Mouse (Mus musculus): ENCODE measurements at regions not wholly inside any gene's neighbourhood (a gene's known extent, or its start where the extent isn't known, plus 50 kb on each side); places are given as distances from the start of the nearest gene placed in this dataset.

GRCm38 (mm10) chr2:48001800-48002507, 812.0 kb upstream of the Acvr2a start:
- DNase-seq (ENCODE audit: low spot score) (peak; percentile 89), ATAC-seq (peak; percentile 94)
- Histone ChIP-seq H3K4me2 (ENCODE audit: low read length) (no peak overlapping the region), H3K9ac (ENCODE audit: low read length) (no peak overlapping the region), H3K36me3 (ENCODE audit: control insufficient read depth, insufficient read depth, low read length) (no peaks in the 10 kb centered on the region), H3K27ac (ENCODE audit: low read depth, low read length) (no peak overlapping the region), H3K4me3 (ENCODE audit: low read depth, low read length) (no peak overlapping the region), H3K27me3 (replicated peaks; ENCODE audit: control insufficient read depth, insufficient read depth, low read length) (no peaks in the 10 kb centered on the region), H3K4me1 (ENCODE audit: control insufficient read depth, insufficient read depth, low read length) (no peaks in the 10 kb centered on the region), H3K9me3 (replicated peaks; ENCODE audit: control insufficient read depth, low read length) (no peaks in the 10 kb centered on the region)
- 55% methylated on average over 11 of the region's 11 CpGs for WGBS

- no peaks in the 10 kb centered on the region for H3K4me1 ChIP-seq (ENCODE audit: control insufficient read depth, insufficient read depth, low read length)
- no peak overlapping the region for H3K27ac ChIP-seq (ENCODE audit: low read depth, low read length)
- no peaks in the 10 kb centered on the region for H3K27me3 ChIP-seq (replicated peaks; ENCODE audit: control insufficient read depth, insufficient read depth, low read length)
- H3K4me3 ChIP-seq (ENCODE audit: low read depth, low read length) = no peak overlapping the region
- no peak overlapping the region for H3K9ac ChIP-seq (ENCODE audit: low read length)
- no peak for ATAC-seq
- no peak for DNase-seq (ENCODE audit: low spot score)
- no peaks in the 10 kb centered on the region for H3K9me3 ChIP-seq (replicated peaks; ENCODE audit: control insufficient read depth, low read length)
- no peak overlapping the region for H3K4me2 ChIP-seq (ENCODE audit: low read length)
- no peaks in the 10 kb centered on the region for H3K36me3 ChIP-seq (ENCODE audit: control insufficient read depth, insufficient read depth, low read length)
- WGBS = 81% methylated on average over 2 of the region's 2 CpGs
Observed at GRCm38 (mm10) chr2:48010308-48010707, 803.6 kb upstream of the Acvr2a start.

- Histone ChIP-seq H3K36me3 (ENCODE audit: control insufficient read depth, insufficient read depth, low read length) (no peaks in the 10 kb centered on the region), H3K4me2 (ENCODE audit: low read length) (no peak overlapping the region), H3K9ac (ENCODE audit: low read length) (no peak overlapping the region), H3K9me3 (replicated peaks; ENCODE audit: control insufficient read depth, low read length) (no peaks in the 10 kb centered on the region), H3K4me3 (ENCODE audit: low read depth, low read length) (no peak overlapping the region), H3K4me1 (ENCODE audit: control insufficient read depth, insufficient read depth, low read length) (no peaks in the 10 kb centered on the region), H3K27me3 (replicated peaks; ENCODE audit: control insufficient read depth, insufficient read depth, low read length) (no peaks in the 10 kb centered on the region), H3K27ac (ENCODE audit: low read depth, low read length) (no peak overlapping the region)
- 64% methylated on average over 7 of the region's 7 CpGs for WGBS
- ATAC-seq (peak; percentile 34; the same call in 1 of the 2 replicates), DNase-seq (ENCODE audit: low spot score) (peak; percentile 31)
Observed at GRCm38 (mm10) chr2:48027559-48027958, 786.4 kb upstream of the Acvr2a start.

- 63% methylated on average over 1 of the region's 1 CpGs for WGBS
- H3K9ac ChIP-seq (ENCODE audit: low read length) = no peak overlapping the region
- H3K36me3 ChIP-seq (ENCODE audit: control insufficient read depth, insufficient read depth, low read length) = no peaks in the 10 kb centered on the region
- H3K4me3 ChIP-seq (ENCODE audit: low read depth, low read length) = no peak overlapping the region
- H3K4me1 ChIP-seq (ENCODE audit: control insufficient read depth, insufficient read depth, low read length) = no peaks in the 10 kb centered on the region
- H3K9me3 ChIP-seq (replicated peaks; ENCODE audit: control insufficient read depth, low read length) = no peaks in the 10 kb centered on the region
- H3K27ac ChIP-seq (ENCODE audit: low read depth, low read length) = no peak overlapping the region
- ATAC-seq (no peak), DNase-seq (ENCODE audit: low spot score) (no peak)
- H3K27me3 ChIP-seq (replicated peaks; ENCODE audit: control insufficient read depth, insufficient read depth, low read length) = no peaks in the 10 kb centered on the region
- no peak overlapping the region for H3K4me2 ChIP-seq (ENCODE audit: low read length)
Observed at GRCm38 (mm10) chr2:48061375-48061774, 752.5 kb upstream of the Acvr2a start.

GRCm38 (mm10) chr2:48063436-48063835, 750.5 kb upstream of the Acvr2a start:
- H3K4me2 ChIP-seq (ENCODE audit: low read length) = no peak overlapping the region
- 68% methylated on average over 9 of the region's 9 CpGs for WGBS
- no peaks in the 10 kb centered on the region for H3K27me3 ChIP-seq (replicated peaks; ENCODE audit: control insufficient read depth, insufficient read depth, low read length)
- no peak overlapping the region for H3K9ac ChIP-seq (ENCODE audit: low read length)
- H3K36me3 ChIP-seq (ENCODE audit: control insufficient read depth, insufficient read depth, low read length) = no peaks in the 10 kb centered on the region
- no peaks in the 10 kb centered on the region for H3K4me1 ChIP-seq (ENCODE audit: control insufficient read depth, insufficient read depth, low read length)
- ATAC-seq (peak; percentile 87; the same call in 1 of the 2 replicates), DNase-seq (ENCODE audit: low spot score) (peak; percentile 68)
- H3K27ac ChIP-seq (ENCODE audit: low read depth, low read length) = no peak overlapping the region
- no peaks in the 10 kb centered on the region for H3K9me3 ChIP-seq (replicated peaks; ENCODE audit: control insufficient read depth, low read length)
- no peak overlapping the region for H3K4me3 ChIP-seq (ENCODE audit: low read depth, low read length)

GRCm38 (mm10) chr2:48065162-48065561, 748.7 kb upstream of the Acvr2a start:
- H3K4me3 ChIP-seq (ENCODE audit: low read depth, low read length) = no peak overlapping the region
- no peaks in the 10 kb centered on the region for H3K36me3 ChIP-seq (ENCODE audit: control insufficient read depth, insufficient read depth, low read length)
- no peak overlapping the region for H3K9ac ChIP-seq (ENCODE audit: low read length)
- H3K27ac ChIP-seq (ENCODE audit: low read depth, low read length) = no peak overlapping the region
- DNase-seq (ENCODE audit: low spot score) = no peak
- H3K27me3 ChIP-seq (replicated peaks; ENCODE audit: control insufficient read depth, insufficient read depth, low read length) = no peaks in the 10 kb centered on the region
- H3K9me3 ChIP-seq (replicated peaks; ENCODE audit: control insufficient read depth, low read length) = no peaks in the 10 kb centered on the region
- no peak for ATAC-seq
- no peak overlapping the region for H3K4me2 ChIP-seq (ENCODE audit: low read length)
- WGBS = 80% methylated on average over 3 of the region's 3 CpGs
- no peaks in the 10 kb centered on the region for H3K4me1 ChIP-seq (ENCODE audit: control insufficient read depth, insufficient read depth, low read length)

- ATAC-seq = no peak
- H3K36me3 ChIP-seq (ENCODE audit: control insufficient read depth, insufficient read depth, low read length) = no peaks in the 10 kb centered on the region
- H3K27ac ChIP-seq (ENCODE audit: low read depth, low read length) = no peak overlapping the region
- H3K9me3 ChIP-seq (replicated peaks; ENCODE audit: control insufficient read depth, low read length) = no peaks in the 10 kb centered on the region
- DNase-seq (ENCODE audit: low spot score) = no peak
- no peaks in the 10 kb centered on the region for H3K27me3 ChIP-seq (replicated peaks; ENCODE audit: control insufficient read depth, insufficient read depth, low read length)
- no peak overlapping the region for H3K9ac ChIP-seq (ENCODE audit: low read length)
- no peak overlapping the region for H3K4me3 ChIP-seq (ENCODE audit: low read depth, low read length)
- WGBS = 78% methylated on average over 3 of the region's 3 CpGs
- no peaks in the 10 kb centered on the region for H3K4me1 ChIP-seq (ENCODE audit: control insufficient read depth, insufficient read depth, low read length)
- H3K4me2 ChIP-seq (ENCODE audit: low read length) = no peak overlapping the region
Observed at GRCm38 (mm10) chr2:48082120-48082799, 731.6 kb upstream of the Acvr2a start.

GRCm38 (mm10) chr2:48098287-48098686, 715.6 kb upstream of the Acvr2a start:
- peak; percentile 27 for DNase-seq (ENCODE audit: low spot score)
- H3K27ac ChIP-seq (ENCODE audit: low read depth, low read length) = no peak overlapping the region
- ATAC-seq = peak; percentile 19; the same call in 1 of the 2 replicates
- WGBS = 59% methylated on average over 1 of the region's 1 CpGs
- H3K4me3 ChIP-seq (ENCODE audit: low read depth, low read length) = no peak overlapping the region
- no peaks in the 10 kb centered on the region for H3K9me3 ChIP-seq (replicated peaks; ENCODE audit: control insufficient read depth, low read length)
- peaks cover 16% of the 10 kb centered on the region for H3K4me1 ChIP-seq (ENCODE audit: control insufficient read depth, insufficient read depth, low read length)
- H3K27me3 ChIP-seq (replicated peaks; ENCODE audit: control insufficient read depth, insufficient read depth, low read length) = no peaks in the 10 kb centered on the region
- H3K9ac ChIP-seq (ENCODE audit: low read length) = no peak overlapping the region
- H3K36me3 ChIP-seq (ENCODE audit: control insufficient read depth, insufficient read depth, low read length) = no peaks in the 10 kb centered on the region
- H3K4me2 ChIP-seq (ENCODE audit: low read length) = no peak overlapping the region

GRCm38 (mm10) chr2:48098931-48099531, 714.9 kb upstream of the Acvr2a start:
- Histone ChIP-seq H3K4me1 (ENCODE audit: control insufficient read depth, insufficient read depth, low read length) (peaks cover 16% of the 10 kb centered on the region), H3K27ac (ENCODE audit: low read depth, low read length) (peak overlapping the region; percentile 63; the same call in 1 of the 2 replicates), H3K4me3 (ENCODE audit: low read depth, low read length) (no peak overlapping the region), H3K36me3 (ENCODE audit: control insufficient read depth, insufficient read depth, low read length) (no peaks in the 10 kb centered on the region), H3K9me3 (replicated peaks; ENCODE audit: control insufficient read depth, low read length) (no peaks in the 10 kb centered on the region), H3K9ac (ENCODE audit: low read length) (no peak overlapping the region), H3K27me3 (replicated peaks; ENCODE audit: control insufficient read depth, insufficient read depth, low read length) (no peaks in the 10 kb centered on the region), H3K4me2 (ENCODE audit: low read length) (no peak overlapping the region)
- ATAC-seq (peak; percentile 92), DNase-seq (ENCODE audit: low spot score) (peak; percentile 88)
- 16% methylated on average over 8 of the region's 8 CpGs for WGBS

All from forebrain, embryonic 14.5 days (tissue).